Mouse (Mus musculus): ENCODE data around the gene Neu2.

DNA sequence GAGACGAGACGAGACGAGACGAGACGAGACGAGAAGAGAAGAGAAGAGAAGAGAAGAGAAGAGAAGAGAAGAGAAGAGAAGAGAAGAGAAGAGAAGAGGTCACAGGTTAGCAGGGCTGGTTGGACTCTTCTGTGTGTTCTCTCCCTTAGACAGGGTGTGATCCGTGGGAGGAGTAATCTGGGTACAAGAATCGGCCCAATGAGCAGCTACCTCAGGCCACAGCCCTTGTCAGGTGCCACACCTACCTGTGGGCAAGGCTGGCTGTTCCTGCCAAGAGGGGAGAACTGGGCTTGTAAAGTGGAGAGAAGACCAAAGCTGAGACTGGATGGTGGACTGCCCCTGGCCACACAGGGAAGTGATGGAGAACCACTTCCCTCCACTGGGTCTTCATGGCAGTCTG is 56.1 kb downstream of the Neu2 start:
- TF ChIP-seq POLR2A (IDR thresholded peaks at IDR 0.05; ENCODE audit: borderline replicate concordance, insufficient read depth, low read length) (no peak), CTCF (IDR thresholded peaks at IDR 0.05; ENCODE audit: borderline replicate concordance, insufficient read depth, low read depth, low read length) (no peak)
